Mouse (Mus musculus): ENCODE measurements at regions not wholly inside any gene's neighbourhood (a gene's known extent, or its start where the extent isn't known, plus 50 kb on each side); places are given as distances from the start of the nearest gene placed in this dataset.
A peak's percentile ranks its signal among the peaks of the same experiment; 100 is the strongest.

- Histone ChIP-seq H3K36me3 (no peaks in the 10 kb centered on the region), H3K4me1 (no peaks in the 10 kb centered on the region), H3K4me3 (no peak overlapping the region), H3K27ac (no peak overlapping the region), H3K9me3 (no peaks in the 10 kb centered on the region), H3K27me3 (ENCODE audit: insufficient read depth, poor library complexity, severe bottlenecking) (no peaks in the 10 kb centered on the region)
- 74% methylated on average over 1 of the region's 1 CpGs for WGBS
- DNase-seq (ENCODE audit: low spot score), result no peak
These were observed 192.1 kb downstream of the Sucnr1 start for GRCm38 (mm10) chr3:60273744-60274143.

GRCm38 (mm10) chr3:60275249-60275838 is 193.7 kb downstream of the Sucnr1 start:
- H3K9me3 ChIP-seq, result no peaks in the 10 kb centered on the region
- no peaks in the 10 kb centered on the region for H3K4me1 ChIP-seq
- H3K36me3 ChIP-seq, result no peaks in the 10 kb centered on the region
- no peak overlapping the region for H3K27ac ChIP-seq
- WGBS, result 75% methylated on average over 6 of the region's 6 CpGs
- H3K27me3 ChIP-seq (ENCODE audit: insufficient read depth, poor library complexity, severe bottlenecking), result no peaks in the 10 kb centered on the region
- no peak overlapping the region for H3K4me3 ChIP-seq
- no peak for DNase-seq (ENCODE audit: low spot score)

GRCm38 (mm10) chr3:60277791-60278190 is 194.8 kb upstream of the Mbnl1 start:
- no peak for DNase-seq (ENCODE audit: low spot score)
- Histone ChIP-seq H3K27me3 (ENCODE audit: insufficient read depth, poor library complexity, severe bottlenecking) (no peaks in the 10 kb centered on the region), H3K4me1 (no peaks in the 10 kb centered on the region), H3K9me3 (no peaks in the 10 kb centered on the region), H3K36me3 (no peaks in the 10 kb centered on the region), H3K27ac (no peak overlapping the region), H3K4me3 (no peak overlapping the region)
- 55% methylated on average over 1 of the region's 1 CpGs for WGBS

- no peaks in the 10 kb centered on the region for H3K27me3 ChIP-seq (ENCODE audit: insufficient read depth, poor library complexity, severe bottlenecking)
- no peaks in the 10 kb centered on the region for H3K36me3 ChIP-seq
- H3K4me1 ChIP-seq, result no peaks in the 10 kb centered on the region
- no peaks in the 10 kb centered on the region for H3K9me3 ChIP-seq
- H3K27ac ChIP-seq, result no peak overlapping the region
- DNase-seq (ENCODE audit: low spot score), result no peak
- no peak overlapping the region for H3K4me3 ChIP-seq
These were observed 191.4 kb upstream of the Mbnl1 start for GRCm38 (mm10) chr3:60281229-60281628.

- Histone ChIP-seq H3K4me3 (no peak overlapping the region), H3K9me3 (no peaks in the 10 kb centered on the region), H3K36me3 (no peaks in the 10 kb centered on the region), H3K4me1 (no peaks in the 10 kb centered on the region), H3K27ac (no peak overlapping the region), H3K27me3 (ENCODE audit: insufficient read depth, poor library complexity, severe bottlenecking) (no peaks in the 10 kb centered on the region)
- WGBS, result 57% methylated on average over 3 of the region's 3 CpGs
- no peak for DNase-seq (ENCODE audit: low spot score)
These were observed 190.6 kb upstream of the Mbnl1 start for GRCm38 (mm10) chr3:60281959-60282495.

- H3K9me3 ChIP-seq, result no peaks in the 10 kb centered on the region
- H3K27me3 ChIP-seq (ENCODE audit: insufficient read depth, poor library complexity, severe bottlenecking), result no peaks in the 10 kb centered on the region
- no peaks in the 10 kb centered on the region for H3K36me3 ChIP-seq
- DNase-seq (ENCODE audit: low spot score), result no peak
- 87% methylated on average over 2 of the region's 2 CpGs for WGBS
- H3K4me1 ChIP-seq, result no peaks in the 10 kb centered on the region
- H3K4me3 ChIP-seq, result no peak overlapping the region
- H3K27ac ChIP-seq, result no peak overlapping the region
These were observed 180.5 kb upstream of the Mbnl1 start for GRCm38 (mm10) chr3:60292142-60292541.

GRCm38 (mm10) chr3:60292940-60293339 is 179.7 kb upstream of the Mbnl1 start:
- Histone ChIP-seq H3K4me3 (no peak overlapping the region), H3K27ac (no peak overlapping the region), H3K4me1 (no peaks in the 10 kb centered on the region), H3K27me3 (ENCODE audit: insufficient read depth, poor library complexity, severe bottlenecking) (no peaks in the 10 kb centered on the region), H3K9me3 (no peaks in the 10 kb centered on the region), H3K36me3 (no peaks in the 10 kb centered on the region)
- WGBS, result 78% methylated on average over 2 of the region's 2 CpGs
- no peak for DNase-seq (ENCODE audit: low spot score)

GRCm38 (mm10) chr3:60305399-60305798 is 167.2 kb upstream of the Mbnl1 start:
- DNase-seq (ENCODE audit: low spot score), result no peak
- no peaks in the 10 kb centered on the region for H3K36me3 ChIP-seq
- WGBS, result 84% methylated on average over 3 of the region's 3 CpGs
- H3K4me1 ChIP-seq, result no peaks in the 10 kb centered on the region; the same call in 1 of the 2 replicates
- no peak overlapping the region for H3K27ac ChIP-seq
- no peaks in the 10 kb centered on the region for H3K27me3 ChIP-seq (ENCODE audit: insufficient read depth, poor library complexity, severe bottlenecking)
- no peaks in the 10 kb centered on the region for H3K9me3 ChIP-seq
- no peak overlapping the region for H3K4me3 ChIP-seq

- Histone ChIP-seq H3K27ac (peak overlapping the region; percentile 62; the same call in 1 of the 2 replicates), H3K9me3 (no peaks in the 10 kb centered on the region), H3K27me3 (ENCODE audit: insufficient read depth, poor library complexity, severe bottlenecking) (no peaks in the 10 kb centered on the region), H3K4me3 (no peak overlapping the region), H3K4me1 (no peaks in the 10 kb centered on the region; the same call in 1 of the 2 replicates), H3K36me3 (no peaks in the 10 kb centered on the region)
- 75% methylated on average over 3 of the region's 3 CpGs for WGBS
- DNase-seq (ENCODE audit: low spot score), result no peak
These were observed 162.2 kb upstream of the Mbnl1 start for GRCm38 (mm10) chr3:60310402-60310801.

GRCm38 (mm10) chr3:60311178-60311577 is 161.5 kb upstream of the Mbnl1 start:
- H3K9me3 ChIP-seq, result no peaks in the 10 kb centered on the region
- 71% methylated on average over 3 of the region's 3 CpGs for WGBS
- no peaks in the 10 kb centered on the region for H3K27me3 ChIP-seq (ENCODE audit: insufficient read depth, poor library complexity, severe bottlenecking)

GRCm38 (mm10) chr3:60320213-60320936 is 152.3 kb upstream of the Mbnl1 start:
- WGBS, result 54% methylated on average over 1 of the region's 1 CpGs
- H3K27me3 ChIP-seq (ENCODE audit: insufficient read depth, poor library complexity, severe bottlenecking), result no peaks in the 10 kb centered on the region
- no peak overlapping the region for H3K27ac ChIP-seq
- DNase-seq (ENCODE audit: low spot score), result no peak
- H3K9me3 ChIP-seq, result no peaks in the 10 kb centered on the region
- no peak overlapping the region for H3K4me3 ChIP-seq
- H3K36me3 ChIP-seq, result no peaks in the 10 kb centered on the region
- H3K4me1 ChIP-seq, result no peaks in the 10 kb centered on the region

More at GRCm38 (mm10) chr3:60311178-60311577, 161.5 kb upstream of the Mbnl1 start:
- DNase-seq (ENCODE audit: low spot score), result no peak
- H3K27ac ChIP-seq, result no peak overlapping the region
- no peak overlapping the region for H3K4me3 ChIP-seq
- no peaks in the 10 kb centered on the region; the same call in 1 of the 2 replicates for H3K4me1 ChIP-seq
- no peaks in the 10 kb centered on the region for H3K36me3 ChIP-seq

GRCm38 (mm10) chr3:60323514-60323913 is 149.1 kb upstream of the Mbnl1 start:
- no peak for DNase-seq (ENCODE audit: low spot score)
- Histone ChIP-seq H3K4me3 (no peak overlapping the region), H3K4me1 (no peaks in the 10 kb centered on the region)

GRCm38 (mm10) chr3:60324416-60324815 is 148.2 kb upstream of the Mbnl1 start:
- DNase-seq (ENCODE audit: low spot score), result no peak
- H3K27ac ChIP-seq, result no peak overlapping the region
- H3K4me3 ChIP-seq, result no peak overlapping the region
- no peaks in the 10 kb centered on the region for H3K36me3 ChIP-seq
- no peaks in the 10 kb centered on the region for H3K9me3 ChIP-seq
- H3K4me1 ChIP-seq, result no peaks in the 10 kb centered on the region
- no peaks in the 10 kb centered on the region for H3K27me3 ChIP-seq (ENCODE audit: insufficient read depth, poor library complexity, severe bottlenecking)

More at GRCm38 (mm10) chr3:60323514-60323913, 149.1 kb upstream of the Mbnl1 start:
- H3K9me3 ChIP-seq, result no peaks in the 10 kb centered on the region
- H3K27me3 ChIP-seq (ENCODE audit: insufficient read depth, poor library complexity, severe bottlenecking), result no peaks in the 10 kb centered on the region
- H3K27ac ChIP-seq, result no peak overlapping the region
- no peaks in the 10 kb centered on the region for H3K36me3 ChIP-seq
